18 mouse cellular contexts compared by ENCODE assay signal in genomic region chr19:22386890-22387289, GRCm38 (mm10).
DNase-seq lines count a peak whose midpoint lies in the region; ATAC-seq lines count a peak whose summit lies in the region.
"Had no signal": no experiment of that assay in that cellular context is flagged by ENCODE, and none has a peak within 500 bp of the region (broad histone marks: within the 10 kb centered on the region; RNA-seq: fewer than 3 reads in every experiment).

No protein-coding gene starts in this region.

- ATAC-seq in lung, embryonic 16.5 days (ENCODE audit: low read depth) = peak; percentile 51
- ATAC-seq: forebrain, embryonic 15.5 days; intestine, embryonic 15.5 days had no signal

- no peaks in the 10 kb centered on the region for H3K36me3 ChIP-seq in lung, embryonic 16.5 days (ENCODE audit: control insufficient read depth, insufficient read depth, low read length)
- H3K36me3 ChIP-seq in forebrain, embryonic 10.5 days (replicated peaks) = no peaks in the 10 kb centered on the region
- H3K36me3 ChIP-seq: embryonic facial prominence, embryonic 15.5 days; forebrain, embryonic 15.5 days; heart, embryonic 10.5 days; intestine, embryonic 15.5 days had no signal

- H3K27me3 ChIP-seq in lung, embryonic 16.5 days (ENCODE audit: control insufficient read depth, insufficient read depth, low read depth, low read length) = no peaks in the 10 kb centered on the region
- H3K27me3 ChIP-seq in forebrain, embryonic 10.5 days (ENCODE audit: poor library complexity, severe bottlenecking) = no peaks in the 10 kb centered on the region
- H3K27me3 ChIP-seq: embryonic facial prominence, embryonic 15.5 days; forebrain, embryonic 15.5 days; intestine, embryonic 15.5 days had no signal

- no peaks in the 10 kb centered on the region for H3K9me3 ChIP-seq in lung, embryonic 16.5 days (ENCODE audit: control insufficient read depth, low read length)
- H3K9me3 ChIP-seq in forebrain, embryonic 10.5 days = no peaks in the 10 kb centered on the region
- H3K9me3 ChIP-seq: embryonic facial prominence, embryonic 15.5 days; forebrain, embryonic 15.5 days; heart, embryonic 10.5 days; intestine, embryonic 15.5 days had no signal

- no peak overlapping the region for H3K4me2 ChIP-seq in lung, embryonic 16.5 days (ENCODE audit: low read depth, low read length)
- H3K4me2 ChIP-seq: embryonic facial prominence, embryonic 15.5 days; forebrain, embryonic 15.5 days; hindbrain, embryonic 14.5 days; intestine, embryonic 15.5 days had no signal

- no peak overlapping the region for H3K27ac ChIP-seq in lung, embryonic 16.5 days (ENCODE audit: low read length)
- no peak overlapping the region for H3K27ac ChIP-seq in forebrain, embryonic 10.5 days
- H3K27ac ChIP-seq: embryonic facial prominence, embryonic 15.5 days; forebrain, embryonic 15.5 days; heart, embryonic 10.5 days; hindbrain, embryonic 14.5 days; intestine, embryonic 15.5 days had no signal

- intact Hi-C loops in heart, postnatal 10 days (cut with DNase I) = no loop called here
- intact Hi-C loops in left cerebral cortex, postnatal 10 days (cut with DNase I) = no loop called here

- H3K4me1 ChIP-seq in lung, embryonic 16.5 days (replicated peaks; ENCODE audit: control insufficient read depth, insufficient read depth, low read length) = no peaks in the 10 kb centered on the region
- no peaks in the 10 kb centered on the region for H3K4me1 ChIP-seq in forebrain, embryonic 10.5 days
- H3K4me1 ChIP-seq: embryonic facial prominence, embryonic 15.5 days; forebrain, embryonic 15.5 days; heart, embryonic 10.5 days; intestine, embryonic 15.5 days had no signal

- DNase-seq in heart, adult 18-20 months = peak; percentile 5 to 15
- DNase-seq in heart, postnatal 10 days = no peak
- no peak for DNase-seq in lung, postnatal 25 days (ENCODE audit: low spot score)
- DNase-seq in gastrocnemius, postnatal 25 days = peak; percentile 18
- no peak for DNase-seq in left cerebral cortex, postnatal 10 days (ENCODE audit: extremely low spot score in 1 of 2, low spot score in 2 of 2)
- DNase-seq in forebrain, embryonic 10.5 days (ENCODE audit: extremely low spot score, low spot score) = no peak
- DNase-seq: adrenal gland, adult 2 months; cerebellum, adult 11 months; cerebellum, adult 8-10 months; cerebellum, postnatal 14 days; embryo, embryonic 11 days had no signal

- no peak overlapping the region for H3K9ac ChIP-seq in lung, embryonic 16.5 days (ENCODE audit: low read length)
- H3K9ac ChIP-seq: embryonic facial prominence, embryonic 15.5 days; forebrain, embryonic 15.5 days; hindbrain, embryonic 14.5 days; intestine, embryonic 15.5 days had no signal

- 56% methylated on average over 3 of the region's 3 CpGs for WGBS in lung, embryonic 16.5 days
- WGBS in forebrain, embryonic 10.5 days = 90% methylated on average over 3 of the region's 3 CpGs

- no peak overlapping the region for H3K4me3 ChIP-seq in lung, embryonic 16.5 days (ENCODE audit: low read length)
- no peak overlapping the region for H3K4me3 ChIP-seq in forebrain, embryonic 10.5 days
- H3K4me3 ChIP-seq: embryonic facial prominence, embryonic 15.5 days; erythroblast, embryonic 14.5 days; forebrain, embryonic 15.5 days; heart, embryonic 10.5 days; intestine, embryonic 15.5 days had no signal

Comparison
In these comparisons a context has a peak if more than half of its experiments do, and no peak if none do; other contexts are left out.
1. DNase-seq: peak in heart, adult 18-20 months (2 of 2) and gastrocnemius, postnatal 25 days (single experiment); none in heart, postnatal 10 days (0 of 2), lung, postnatal 25 days (single experiment), left cerebral cortex, postnatal 10 days (0 of 2) and forebrain, embryonic 10.5 days (single experiment).